Mouse (Mus musculus) ES-Bruce4 (cell line): ENCODE results near the gene Agpat3. TPM values are rescaled to one million over a fixed set of nuclear protein-coding genes. Genes with fewer than 3 reads are reported as not detected.

ENCODE experiments used
- H3K27ac ChIP-seq: 2 replicates; pipeline ENCODE4 v1.5.1; 2012; ENCODE audit warnings: low read length, inconsistent platforms; ENCODE audit not compliant: insufficient read depth
- H3K27me3 ChIP-seq: 2 replicates; pipeline ENCODE4 v1.6.1; 2012; ENCODE audit warnings: mild to moderate bottlenecking, low read length, inconsistent platforms; ENCODE audit not compliant: control insufficient read depth, poor library complexity, insufficient read depth, severe bottlenecking
- H3K36me3 ChIP-seq: 2 replicates; pipeline ENCODE4 v1.6.1; 2012; ENCODE audit warnings: inconsistent platforms, mild to moderate bottlenecking, low read length, moderate library complexity; ENCODE audit not compliant: control insufficient read depth, poor library complexity, insufficient read depth, severe bottlenecking
- H3K4me1 ChIP-seq: one replicate; pipeline ENCODE4 v1.8.1; 2011; ENCODE audit warnings: low read length; ENCODE audit not compliant: control insufficient read depth, insufficient read depth
- H3K4me3 ChIP-seq: 2 replicates; pipeline ENCODE4 v1.5.1; 2011; ENCODE audit warnings: low read depth, mild to moderate bottlenecking, low read length
- H3K9ac ChIP-seq: 2 replicates; pipeline ENCODE4 v1.6.1; 2012; ENCODE audit warnings: low read depth, mild to moderate bottlenecking, inconsistent platforms; ENCODE audit not compliant: poor library complexity, severe bottlenecking
- H3K9me3 ChIP-seq: replicated peaks from 2 replicates; pipeline ENCODE4 v1.6.1; 2012; ENCODE audit warnings: mild to moderate bottlenecking, low read length, inconsistent platforms; ENCODE audit not compliant: control insufficient read depth, poor library complexity, insufficient read depth, severe bottlenecking
- CTCF ChIP-seq: IDR thresholded peaks from one replicate; pipeline ENCODE4 v1.8.1; 2011; ENCODE audit warnings: low read depth, low read length
- EP300 ChIP-seq: IDR thresholded peaks from 2 replicates; pipeline ENCODE4 v1.6.1; 2011; ENCODE audit warnings: low read depth, low read length; ENCODE audit not compliant: insufficient read depth
- POLR2A ChIP-seq: IDR thresholded peaks from one replicate; pipeline ENCODE4 v1.8.1; 2011; ENCODE audit warnings: low read length; ENCODE audit not compliant: insufficient read depth
- polyA plus RNA-seq: library from polyadenylated mRNA; stranded (reverse); fragments of >200 nt; gene quantifications from 2 replicates; pipeline ENCODE4 v1.2.4, GENCODE M21; 2011; ENCODE audit warnings: low read depth; ENCODE audit not compliant: missing spikeins, insufficient read depth, insufficient read length

Agpat3 gene
- polyA plus RNA-seq, 1 experiment: 56.0 TPM

- Histone ChIP-seq H3K36me3 (no peaks in the 10 kb centered on the region), H3K4me1 (no peaks in the 10 kb centered on the region), H3K27me3 (no peaks in the 10 kb centered on the region), H3K27ac (no peak overlapping the region), H3K9ac (no peak overlapping the region), H3K4me3 (no peak overlapping the region), H3K9me3 (no peaks in the 10 kb centered on the region)
- TF ChIP-seq CTCF (no peak), EP300 (no peak), POLR2A (no peak)
These were observed 54.5 kb downstream of the Agpat3 start for GRCm38 (mm10) chr10:78297576-78298484.

DNA sequence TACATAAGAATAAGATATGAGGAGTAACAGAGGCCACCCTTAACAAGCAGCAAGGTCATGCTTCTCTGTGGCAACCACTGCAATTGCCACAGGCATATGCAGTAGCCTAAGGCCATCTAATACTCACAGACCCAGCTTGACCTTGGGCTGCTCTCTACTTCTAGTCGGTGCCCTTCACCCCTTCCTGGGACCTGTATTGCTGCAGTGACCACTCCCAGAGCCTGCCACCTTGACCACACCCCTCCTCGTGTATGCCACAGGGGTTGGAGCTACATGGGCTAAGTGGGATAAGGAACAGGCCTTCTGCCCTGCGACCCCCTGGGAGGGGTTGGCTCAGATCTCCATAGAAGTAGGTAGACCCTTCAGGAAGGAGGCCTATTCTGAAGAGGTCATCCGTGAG, 55.3 kb downstream of the Agpat3 start:
- Histone ChIP-seq H3K27me3 (no peaks in the 10 kb centered on the region), H3K4me1 (no peaks in the 10 kb centered on the region), H3K36me3 (no peaks in the 10 kb centered on the region), H3K27ac (no peak overlapping the region), H3K9me3 (no peaks in the 10 kb centered on the region), H3K9ac (no peak overlapping the region), H3K4me3 (no peak overlapping the region)
- TF ChIP-seq CTCF: no peak
- TF ChIP-seq EP300: no peak
- TF ChIP-seq POLR2A: no peak

GRCm38 (mm10) chr10:78296371-78296770, 55.9 kb downstream of the Agpat3 start:
- Histone ChIP-seq H3K4me3 (no peak overlapping the region), H3K4me1 (no peaks in the 10 kb centered on the region), H3K27ac (no peak overlapping the region), H3K27me3 (no peaks in the 10 kb centered on the region), H3K36me3 (no peaks in the 10 kb centered on the region), H3K9ac (no peak overlapping the region), H3K9me3 (no peaks in the 10 kb centered on the region)
- TF ChIP-seq CTCF (no peak), EP300 (no peak), POLR2A (no peak)

DNA sequence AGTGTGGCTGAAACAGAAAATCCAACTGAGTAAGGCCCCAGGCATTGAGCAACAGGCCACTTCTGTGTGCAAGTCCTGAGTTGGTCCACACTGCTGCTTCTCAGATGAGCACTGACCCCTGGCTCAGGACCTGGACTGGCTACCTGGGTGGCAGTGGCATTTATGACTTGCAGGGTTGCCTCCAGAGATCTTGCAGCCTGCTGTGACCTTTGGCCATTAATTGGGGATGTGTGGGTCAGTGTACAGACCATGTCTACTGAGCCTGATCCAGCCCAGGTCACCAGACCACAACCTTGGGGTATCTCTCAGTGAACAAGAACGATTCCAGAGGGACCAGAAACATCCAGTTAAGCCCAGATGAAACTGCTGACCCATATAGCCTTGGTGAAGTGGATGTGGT, 58.7 kb downstream of the Agpat3 start:
- Histone ChIP-seq H3K27ac (no peak overlapping the region), H3K4me3 (no peak overlapping the region), H3K36me3 (no peaks in the 10 kb centered on the region), H3K27me3 (no peaks in the 10 kb centered on the region), H3K9ac (no peak overlapping the region), H3K4me1 (no peaks in the 10 kb centered on the region), H3K9me3 (no peaks in the 10 kb centered on the region)
- TF ChIP-seq CTCF (no peak), POLR2A (no peak), EP300 (no peak)

DNA sequence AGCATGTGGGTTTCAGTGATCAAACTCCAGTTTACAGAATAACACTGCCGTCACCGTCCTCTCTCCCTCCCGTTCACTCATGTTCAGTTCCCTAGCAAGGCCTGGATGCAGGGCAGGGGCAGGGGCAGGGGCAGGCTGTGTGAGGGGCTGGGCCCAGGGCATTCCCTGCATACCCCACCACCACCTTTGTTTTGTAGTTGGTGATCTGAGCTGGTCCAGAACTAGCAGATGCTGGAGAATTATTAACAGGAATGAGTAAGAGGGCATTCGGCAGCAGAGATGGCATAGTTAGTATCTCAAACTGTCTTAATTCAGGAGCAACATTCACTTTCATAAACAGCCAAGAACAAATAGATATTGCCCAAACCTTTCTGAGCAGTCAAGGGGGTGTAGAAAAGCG, 59.9 kb downstream of the Agpat3 start:
- H3K36me3 ChIP-seq: no peaks in the 10 kb centered on the region
- no peak for TF ChIP-seq POLR2A
- no peak for TF ChIP-seq EP300
- TF ChIP-seq CTCF: no peak
- H3K27me3 ChIP-seq: no peaks in the 10 kb centered on the region
- H3K4me3 ChIP-seq: no peak overlapping the region
- no peak overlapping the region for H3K9ac ChIP-seq
- H3K27ac ChIP-seq: no peak overlapping the region
- no peaks in the 10 kb centered on the region for H3K9me3 ChIP-seq
- no peaks in the 10 kb centered on the region for H3K4me1 ChIP-seq
